Mouse (Mus musculus) embryonic fibroblast, embryonic 13.5 days (primary cell): ENCODE data around the gene Cask.

ENCODE experiments used
- CTCF ChIP-seq: IDR thresholded peaks from 2 replicates; pipeline ENCODE4 v1.5.1; 2011; ENCODE audit warnings: mild to moderate bottlenecking, control low read depth, low read length, moderate library complexity, borderline replicate concordance; ENCODE audit not compliant: insufficient read depth
- POLR2A ChIP-seq: IDR thresholded peaks from 2 replicates; pipeline ENCODE4 v1.6.1; 2011; ENCODE audit warnings: low read depth, mild to moderate bottlenecking, control low read depth, low read length, moderate library complexity

GRCm38 (mm10) chrX:13471925-13472324, 379.2 kb downstream of the Cask start:
- TF ChIP-seq POLR2A (no peak), CTCF (no peak)
